Mouse (Mus musculus): ENCODE results near the gene Emc8. TPM values are rescaled to one million over a fixed set of nuclear protein-coding genes. Genes with fewer than 3 reads are reported as not detected.

Gene Emc8
- polyA plus RNA-seq, 1 experiment from 2014 or later = 248 TPM

DNA sequence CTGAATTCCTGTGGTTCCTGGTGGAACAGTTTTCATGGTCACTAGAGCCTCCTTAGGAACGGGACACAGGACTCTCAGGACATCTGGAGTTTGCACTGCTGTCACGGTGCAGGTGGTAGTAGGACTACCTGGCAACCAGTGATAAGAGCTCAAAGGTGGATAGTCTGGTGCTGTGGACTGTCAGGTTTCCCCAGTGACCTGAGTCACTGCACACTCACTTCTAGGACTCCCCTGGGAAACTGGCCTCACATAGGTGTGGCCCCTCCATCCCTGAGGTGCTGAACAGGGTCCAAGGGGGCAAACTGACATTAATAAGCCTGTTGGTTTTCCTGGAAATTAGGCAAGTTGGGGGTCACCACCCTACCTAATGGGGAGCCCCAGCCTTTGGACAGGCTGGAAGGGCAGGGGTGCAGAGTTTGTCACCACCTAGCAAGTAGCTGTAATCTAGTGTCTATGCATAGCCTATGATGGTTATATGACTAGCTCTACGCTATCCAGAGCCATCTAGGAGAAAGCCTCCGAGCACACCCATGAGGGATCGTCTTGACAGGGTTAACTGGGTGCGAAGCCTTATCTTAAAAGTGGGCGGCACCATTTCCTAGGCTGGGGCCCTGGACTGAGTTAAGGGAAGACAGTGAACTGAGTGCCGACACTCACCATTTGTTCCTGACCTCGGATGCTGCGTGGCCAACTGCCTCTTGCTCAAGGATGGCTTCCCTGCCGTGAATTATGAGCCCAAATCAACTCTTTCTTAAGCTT is 11.4 kb upstream of the Emc8 start:
- no peaks in the 10 kb centered on the region for H3K9me3 ChIP-seq (ENCODE audit: control insufficient read depth, low read length)
- no peak overlapping the region for H3K4me3 ChIP-seq (ENCODE audit: low read length)
- ATAC-seq (ENCODE audit: low read depth) = no peak
- no peak overlapping the region for H3K27ac ChIP-seq (ENCODE audit: low read length)
- no peak overlapping the region for H3K9ac ChIP-seq (ENCODE audit: low read length)
- peaks cover 2% of the 10 kb centered on the region; the same call in 1 of the 2 replicates for H3K4me1 ChIP-seq (replicated peaks; ENCODE audit: control insufficient read depth, insufficient read depth, low read length)
- H3K27me3 ChIP-seq (ENCODE audit: control insufficient read depth, insufficient read depth, low read depth, low read length) = no peaks in the 10 kb centered on the region
- WGBS = 28% methylated on average over 11 of the region's 11 CpGs
- no peaks in the 10 kb centered on the region for H3K36me3 ChIP-seq (ENCODE audit: control insufficient read depth, insufficient read depth, low read length)
- H3K4me2 ChIP-seq (ENCODE audit: low read depth, low read length) = no peak overlapping the region

- Histone ChIP-seq H3K9ac (ENCODE audit: low read length) (no peak overlapping the region), H3K36me3 (ENCODE audit: control insufficient read depth, insufficient read depth, low read length) (peaks cover 7% of the 10 kb centered on the region), H3K4me3 (ENCODE audit: low read length) (no peak overlapping the region), H3K27ac (ENCODE audit: low read length) (no peak overlapping the region), H3K4me1 (replicated peaks; ENCODE audit: control insufficient read depth, insufficient read depth, low read length) (no peaks in the 10 kb centered on the region), H3K9me3 (ENCODE audit: control insufficient read depth, low read length) (no peaks in the 10 kb centered on the region), H3K4me2 (ENCODE audit: low read depth, low read length) (no peak overlapping the region), H3K27me3 (ENCODE audit: control insufficient read depth, insufficient read depth, low read depth, low read length) (no peaks in the 10 kb centered on the region)
- ATAC-seq (ENCODE audit: low read depth) = peak; percentile 63
- 6% methylated on average over 10 of the region's 10 CpGs for WGBS
Measured at GRCm38 (mm10) chr8:120678447-120678846, 10.1 kb upstream of the Emc8 start.

- H3K4me2 ChIP-seq (ENCODE audit: low read depth, low read length) = no peak overlapping the region
- no peaks in the 10 kb centered on the region for H3K9me3 ChIP-seq (ENCODE audit: control insufficient read depth, low read length)
- peaks cover 28% of the 10 kb centered on the region for H3K36me3 ChIP-seq (ENCODE audit: control insufficient read depth, insufficient read depth, low read length)
- ATAC-seq (ENCODE audit: low read depth) = no peak
- no peak overlapping the region for H3K4me3 ChIP-seq (ENCODE audit: low read length)
- WGBS = 76% methylated on average over 8 of the region's 8 CpGs
- no peaks in the 10 kb centered on the region for H3K4me1 ChIP-seq (replicated peaks; ENCODE audit: control insufficient read depth, insufficient read depth, low read length)
- H3K27me3 ChIP-seq (ENCODE audit: control insufficient read depth, insufficient read depth, low read depth, low read length) = no peaks in the 10 kb centered on the region
- H3K9ac ChIP-seq (ENCODE audit: low read length) = no peak overlapping the region
- no peak overlapping the region for H3K27ac ChIP-seq (ENCODE audit: low read length)
Measured at GRCm38 (mm10) chr8:120675718-120676117, 7.3 kb upstream of the Emc8 start.

- H3K9ac ChIP-seq (ENCODE audit: low read length) = no peak overlapping the region
- no peak overlapping the region for H3K4me2 ChIP-seq (ENCODE audit: low read depth, low read length)
- peaks cover 6% of the 10 kb centered on the region for H3K4me1 ChIP-seq (replicated peaks; ENCODE audit: control insufficient read depth, insufficient read depth, low read length)
- H3K4me3 ChIP-seq (ENCODE audit: low read length) = no peak overlapping the region
- 94% methylated on average over 7 of the region's 7 CpGs for WGBS
- no peaks in the 10 kb centered on the region for H3K27me3 ChIP-seq (ENCODE audit: control insufficient read depth, insufficient read depth, low read depth, low read length)
- H3K9me3 ChIP-seq (ENCODE audit: control insufficient read depth, low read length) = no peaks in the 10 kb centered on the region
- H3K27ac ChIP-seq (ENCODE audit: low read length) = no peak overlapping the region
- no peak for ATAC-seq (ENCODE audit: low read depth)
- H3K36me3 ChIP-seq (ENCODE audit: control insufficient read depth, insufficient read depth, low read length) = peaks cover 33% of the 10 kb centered on the region
Measured at GRCm38 (mm10) chr8:120673298-120673697, 4.9 kb upstream of the Emc8 start.

DNA sequence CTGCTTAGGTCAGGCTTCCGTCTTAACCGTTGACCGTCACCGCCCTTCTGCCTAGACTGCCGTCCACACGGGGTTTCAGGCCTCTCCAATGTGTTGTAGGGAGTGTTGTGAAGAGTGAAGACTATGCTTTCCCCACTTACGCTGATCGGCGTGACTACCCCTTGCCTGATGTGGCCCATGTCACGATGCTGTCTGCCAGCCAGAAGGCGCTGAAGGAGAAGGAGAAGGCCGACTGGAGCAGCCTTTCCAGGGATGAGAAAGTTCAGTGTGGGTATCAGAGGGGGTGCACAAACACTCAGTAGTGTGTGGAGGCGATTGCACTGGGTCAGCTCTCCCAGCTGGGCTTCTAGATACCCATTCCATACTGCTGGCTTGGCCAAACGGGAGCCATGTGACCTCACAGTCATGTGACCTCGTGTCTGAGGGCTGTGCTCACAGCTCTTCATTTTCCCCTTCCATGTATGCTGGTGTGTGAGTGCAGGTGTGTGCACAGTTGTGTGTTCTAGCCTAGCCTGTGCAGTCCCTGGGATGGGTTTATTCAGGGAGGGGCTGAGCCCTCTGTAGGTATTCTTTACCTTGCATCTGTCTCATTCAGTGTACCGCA is 4.4 kb upstream of the Emc8 start:
- no peak overlapping the region for H3K27ac ChIP-seq (ENCODE audit: low read length)
- 88% methylated on average over 16 of the region's 16 CpGs for WGBS
- H3K4me2 ChIP-seq (ENCODE audit: low read depth, low read length) = no peak overlapping the region
- no peaks in the 10 kb centered on the region for H3K9me3 ChIP-seq (ENCODE audit: control insufficient read depth, low read length)
- H3K4me3 ChIP-seq (ENCODE audit: low read length) = no peak overlapping the region
- no peak overlapping the region for H3K9ac ChIP-seq (ENCODE audit: low read length)
- peaks cover 33% of the 10 kb centered on the region for H3K36me3 ChIP-seq (ENCODE audit: control insufficient read depth, insufficient read depth, low read length)
- no peak for ATAC-seq (ENCODE audit: low read depth)
- peaks cover 6% of the 10 kb centered on the region for H3K4me1 ChIP-seq (replicated peaks; ENCODE audit: control insufficient read depth, insufficient read depth, low read length)
- H3K27me3 ChIP-seq (ENCODE audit: control insufficient read depth, insufficient read depth, low read depth, low read length) = no peaks in the 10 kb centered on the region

GRCm38 (mm10) chr8:120671775-120672174 is 3.4 kb upstream of the Emc8 start:
- Histone ChIP-seq H3K4me1 (replicated peaks; ENCODE audit: control insufficient read depth, insufficient read depth, low read length) (peaks cover 10% of the 10 kb centered on the region), H3K36me3 (ENCODE audit: control insufficient read depth, insufficient read depth, low read length) (peaks cover 33% of the 10 kb centered on the region), H3K27me3 (ENCODE audit: control insufficient read depth, insufficient read depth, low read depth, low read length) (no peaks in the 10 kb centered on the region)

GRCm38 (mm10) chr8:120667561-120668373 is 606 bp downstream of the Emc8 start, which contains the start of the genes Gm27021 and Cox4i1:
Gene Gm27021, minus strand, starts transcription at chr8:120668079.
Gene Cox4i1, plus strand, starts transcription at chr8:120668222.
- H3K27ac ChIP-seq (ENCODE audit: low read length) = peak within 1 kb of the TSS; percentile 81
- peak within 1 kb of the TSS; percentile 98 for H3K9ac ChIP-seq (ENCODE audit: low read length)
- ATAC-seq (ENCODE audit: low read depth) = peak; percentile 96
- peak within 1 kb of the TSS; percentile 72 for H3K4me3 ChIP-seq (ENCODE audit: low read length)
- H3K4me1 ChIP-seq (replicated peaks; ENCODE audit: control insufficient read depth, insufficient read depth, low read length) = peaks cover 35% of the 10 kb centered on the region
- H3K36me3 ChIP-seq (ENCODE audit: control insufficient read depth, insufficient read depth, low read length) = peaks cover 20% of the 10 kb centered on the region
- H3K9me3 ChIP-seq (ENCODE audit: control insufficient read depth, low read length) = no peaks in the 10 kb centered on the region
- no peaks in the 10 kb centered on the region for H3K27me3 ChIP-seq (ENCODE audit: control insufficient read depth, insufficient read depth, low read depth, low read length)
- peak within 1 kb of the TSS; percentile 96 for H3K4me2 ChIP-seq (ENCODE audit: low read depth, low read length)
- WGBS = under 1% methylated on average over 92 of the region's 105 CpGs

More at GRCm38 (mm10) chr8:120671775-120672174, 3.4 kb upstream of the Emc8 start:
- WGBS = 57% methylated on average over 6 of the region's 6 CpGs
- Histone ChIP-seq H3K9me3 (ENCODE audit: control insufficient read depth, low read length) (no peaks in the 10 kb centered on the region), H3K27ac (ENCODE audit: low read length) (no peak overlapping the region), H3K9ac (ENCODE audit: low read length) (no peak overlapping the region), H3K4me2 (ENCODE audit: low read depth, low read length) (no peak overlapping the region), H3K4me3 (ENCODE audit: low read length) (no peak overlapping the region)
- ATAC-seq (ENCODE audit: low read depth) = no peak

DNA sequence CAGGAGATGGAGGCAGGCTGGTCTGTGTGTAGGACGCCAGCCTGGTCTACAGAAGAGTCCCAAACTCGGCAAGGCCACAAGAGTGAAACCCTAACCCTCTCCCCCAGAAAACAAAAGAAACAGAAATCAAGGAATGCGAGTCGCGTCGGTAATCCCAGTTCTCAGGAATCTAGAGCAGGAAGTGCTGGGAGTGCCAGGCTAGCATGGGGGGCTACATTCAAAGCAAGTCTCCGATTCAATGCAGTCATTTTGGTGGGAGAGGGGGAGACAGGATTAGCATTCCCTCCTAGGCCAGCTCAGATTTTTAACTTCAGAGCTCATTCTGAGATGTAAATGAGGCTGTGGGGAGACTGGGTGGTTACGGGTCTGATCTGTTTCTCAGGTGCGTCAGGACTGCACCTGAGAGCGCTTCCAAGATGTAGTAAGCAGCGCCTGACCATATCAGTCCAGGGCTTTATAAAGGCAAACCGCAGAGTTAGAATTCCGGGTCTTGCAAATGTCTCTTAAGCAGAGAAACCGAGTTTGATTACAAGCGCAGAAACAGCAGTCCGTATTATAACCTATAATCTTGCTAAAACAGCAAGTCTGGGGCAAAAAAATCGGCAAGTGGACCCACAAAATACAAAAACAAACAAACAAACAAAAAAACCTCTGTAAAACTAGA is 1.4 kb downstream of the Emc8 start:
- Histone ChIP-seq H3K36me3 (ENCODE audit: control insufficient read depth, insufficient read depth, low read length) (peaks cover 12% of the 10 kb centered on the region), H3K4me1 (replicated peaks; ENCODE audit: control insufficient read depth, insufficient read depth, low read length) (peaks cover 35% of the 10 kb centered on the region), H3K4me2 (ENCODE audit: low read depth, low read length) (peak overlapping the region; percentile 96), H3K9me3 (ENCODE audit: control insufficient read depth, low read length) (no peaks in the 10 kb centered on the region), H3K27ac (ENCODE audit: low read length) (peak overlapping the region; percentile 59), H3K27me3 (ENCODE audit: control insufficient read depth, insufficient read depth, low read depth, low read length) (no peaks in the 10 kb centered on the region), H3K9ac (ENCODE audit: low read length) (peak overlapping the region; percentile 93), H3K4me3 (ENCODE audit: low read length) (peak overlapping the region; percentile 72)
- no peak for ATAC-seq (ENCODE audit: low read depth)
- WGBS = 3% methylated on average over 17 of the region's 17 CpGs
